Mouse (Mus musculus) liver, postnatal 0 days (tissue): ENCODE results near the gene Atf5. TPM values are rescaled to one million over a fixed set of nuclear protein-coding genes. Genes with fewer than 3 reads are reported as not detected.

Experiments
- ATAC-seq: fragments of 200-750 bp; cut with Nextera tagmentation; 2 replicates; pipeline ENCODE4 v1.8.0; 2017; ENCODE audit warnings: mild to moderate bottlenecking, moderate library complexity
- DNase-seq: peaks from one replicate; pipeline ENCODE4 v3.0.0-alpha.2; 2016
- H3K27ac ChIP-seq: fragments of 300-500 bp; sonication (generic); 2 replicates; pipeline ENCODE4 v1.5.1; 2014; ENCODE audit warnings: antibody characterized with exemption, moderate library complexity, mild to moderate bottlenecking, low read depth
- H3K27me3 ChIP-seq: fragments of 300-500 bp; sonication (generic); 2 replicates; pipeline ENCODE4 v1.6.1; 2014; ENCODE audit warnings: low read length, control low read depth, mixed read lengths; ENCODE audit not compliant: insufficient read depth
- H3K36me3 ChIP-seq: fragments of 300-500 bp; sonication (generic); replicated peaks from 2 replicates; pipeline ENCODE4 v1.6.1; 2014; ENCODE audit warnings: mild to moderate bottlenecking, control low read depth, low read length, moderate library complexity, mixed read lengths; ENCODE audit not compliant: insufficient read depth
- H3K4me1 ChIP-seq: fragments of 300-500 bp; sonication (generic); 2 replicates; pipeline ENCODE4 v1.6.1; 2014; ENCODE audit warnings: antibody characterized with exemption, mild to moderate bottlenecking, control low read depth; ENCODE audit not compliant: insufficient read depth
- H3K4me2 ChIP-seq: fragments of 300-500 bp; sonication (generic); 2 replicates; pipeline ENCODE4 v1.6.1; 2014; ENCODE audit warnings: low read depth, mild to moderate bottlenecking, low read length, moderate library complexity, mixed read lengths
- H3K4me3 ChIP-seq: fragments of 300-500 bp; sonication (generic); 2 replicates; pipeline ENCODE4 v1.5.1; 2014; ENCODE audit warnings: low read depth, low read length
- H3K9ac ChIP-seq: fragments of 300-500 bp; sonication (generic); replicated peaks from 2 replicates; pipeline ENCODE4 v1.6.1; 2014; ENCODE audit warnings: mild to moderate bottlenecking, moderate library complexity
- H3K9me3 ChIP-seq: fragments of 300-500 bp; sonication (generic); 2 replicates; pipeline ENCODE4 v1.6.1; 2016; ENCODE audit warnings: mild to moderate bottlenecking, control low read depth, low read length, mixed read lengths
- CTCF ChIP-seq: sonication (generic); IDR thresholded peaks from 2 replicates; pipeline ENCODE4 v1.5.1; 2016; ENCODE audit warnings: antibody characterized with exemption, low read depth
- EP300 ChIP-seq: IDR thresholded peaks from 2 replicates; pipeline ENCODE4 v1.6.1; 2016; ENCODE audit warnings: antibody characterized with exemption, low read depth, mild to moderate bottlenecking
- WGBS: fragments of 180-500 bp; shearing (Covaris S2); extraction: QIAGEN DNeasy Blood & Tissue Kit; methylation state at CpG from one replicate; pipeline ENCODE4 v1.1.7; 2014; ENCODE audit not compliant: insufficient replicate concordance; 5-methylcytosine and 5-hydroxymethylcytosine counted together
- polyA plus RNA-seq: library from polyadenylated mRNA; unstranded; fragments of >200 nt; fragmentation: Nextera tagmentation; extraction: Ambion mirVana; gene quantifications from 2 replicates; pipeline ENCODE4 v1.2.1, GENCODE M21; 2015

Gene Atf5
- polyA plus RNA-seq, 1 experiment from 2014 or later: 66.6 TPM

- ATAC-seq (peak; percentile 75), DNase-seq (peak; percentile 91)
- WGBS: under 1% methylated on average over 45 of the region's 45 CpGs
- Histone ChIP-seq H3K27me3 (no peaks in the 10 kb centered on the region), H3K9ac (peak overlapping the region; percentile 89), H3K4me2 (peak overlapping the region; percentile 100), H3K4me1 (peaks cover 61% of the 10 kb centered on the region), H3K36me3 (0 out of 2 replicates have a peak, but pooled peaks cover 4% of the 10 kb centered on the region), H3K27ac (peak overlapping the region; percentile 100), H3K9me3 (no peaks in the 10 kb centered on the region), H3K4me3 (peak overlapping the region; percentile 82)
- TF ChIP-seq EP300 (no peak; the same call in 1 of the 2 replicates), CTCF (no peak)
Measured at GRCm38 (mm10) chr7:44854356-44855031, 38.0 kb upstream of the Atf5 start.

GRCm38 (mm10) chr7:44853596-44854355, 37.3 kb upstream of the Atf5 start:
- DNase-seq: no peak
- H3K9ac ChIP-seq: peak overlapping the region; percentile 89
- 21% methylated on average over 26 of the region's 26 CpGs for WGBS
- peak overlapping the region; percentile 100 for H3K4me2 ChIP-seq
- 0 out of 2 replicates have a peak, but pooled peaks cover 2% of the 10 kb centered on the region for H3K36me3 ChIP-seq
- peak overlapping the region; percentile 100 for H3K27ac ChIP-seq
- peak; percentile 0; the same call in 1 of the 2 replicates for ATAC-seq
- H3K4me1 ChIP-seq: peaks cover 61% of the 10 kb centered on the region
- TF ChIP-seq EP300: no peak; the same call in 1 of the 2 replicates
- TF ChIP-seq CTCF: no peak
- no peaks in the 10 kb centered on the region for H3K9me3 ChIP-seq
- H3K4me3 ChIP-seq: peak overlapping the region; percentile 82
- H3K27me3 ChIP-seq: no peaks in the 10 kb centered on the region

- ATAC-seq (no peak), DNase-seq (no peak)
- Histone ChIP-seq H3K9ac (peak overlapping the region; percentile 89), H3K4me1 (peaks cover 57% of the 10 kb centered on the region), H3K27ac (no peak overlapping the region), H3K36me3 (0 out of 2 replicates have a peak, but pooled peaks cover 2% of the 10 kb centered on the region), H3K4me3 (no peak overlapping the region), H3K27me3 (no peaks in the 10 kb centered on the region), H3K4me2 (peak overlapping the region; percentile 100), H3K9me3 (no peaks in the 10 kb centered on the region)
- WGBS: 90% methylated on average over 2 of the region's 2 CpGs
- TF ChIP-seq EP300 (no peak), CTCF (no peak)
Measured at GRCm38 (mm10) chr7:44853065-44853464, 36.6 kb upstream of the Atf5 start.

- H3K4me1 ChIP-seq: peaks cover 57% of the 10 kb centered on the region
- TF ChIP-seq EP300 (no peak), CTCF (no peak)
- H3K27me3 ChIP-seq: no peaks in the 10 kb centered on the region
- no peak overlapping the region for H3K9ac ChIP-seq
- 0 out of 2 replicates have a peak, but pooled peaks cover 2% of the 10 kb centered on the region for H3K36me3 ChIP-seq
- DNase-seq: no peak
- ATAC-seq: no peak
- no peaks in the 10 kb centered on the region for H3K9me3 ChIP-seq
- H3K27ac ChIP-seq: no peak overlapping the region
- no peak overlapping the region for H3K4me3 ChIP-seq
- 91% methylated on average over 34 of the region's 36 CpGs for WGBS
- no peak overlapping the region for H3K4me2 ChIP-seq
Measured at GRCm38 (mm10) chr7:44852259-44853027, 36.0 kb upstream of the Atf5 start.

- Histone ChIP-seq H3K36me3 (0 out of 2 replicates have a peak, but pooled peaks cover 2% of the 10 kb centered on the region), H3K4me3 (no peak overlapping the region), H3K4me2 (peak overlapping the region; percentile 75; the same call in 1 of the 2 replicates), H3K9ac (no peak overlapping the region), H3K27ac (no peak overlapping the region), H3K27me3 (no peaks in the 10 kb centered on the region), H3K4me1 (peaks cover 58% of the 10 kb centered on the region), H3K9me3 (no peaks in the 10 kb centered on the region)
- ATAC-seq (no peak), DNase-seq (no peak)
- WGBS: 85% methylated on average over 12 of the region's 12 CpGs
- TF ChIP-seq CTCF (no peak), EP300 (no peak)
Measured at GRCm38 (mm10) chr7:44851625-44852234, 35.3 kb upstream of the Atf5 start.
